Mouse (Mus musculus): ENCODE measurements at regions not wholly inside any gene's neighbourhood (a gene's known extent, or its start where the extent isn't known, plus 50 kb on each side); places are given as distances from the start of the nearest gene placed in this dataset.

- DNase-seq = no peak
Observed at GRCm38 (mm10) chr11:111577883-111578282, 511.9 kb downstream of the Kcnj2 start.

DNA sequence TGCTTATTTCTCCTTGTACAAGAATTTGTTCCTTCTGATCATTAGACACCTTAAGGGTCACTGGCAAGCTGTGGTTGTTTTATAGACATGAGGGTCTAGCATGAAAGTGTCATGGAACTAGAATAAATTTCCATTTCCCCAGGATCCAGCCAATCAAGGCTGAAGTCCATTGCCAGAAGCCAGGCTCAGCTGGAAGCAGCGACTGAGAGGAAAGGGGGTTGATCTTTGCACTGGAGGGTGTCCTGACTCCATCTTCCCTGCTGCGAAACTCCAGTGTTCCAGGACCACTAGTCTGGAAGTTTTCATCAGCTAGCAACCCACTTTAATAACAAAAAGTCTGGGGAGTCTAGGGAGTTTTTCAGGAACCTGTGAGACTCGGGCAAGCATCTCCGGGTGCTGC, 517.0 kb downstream of the Kcnj2 start:
- DNase-seq = no peak

DNA sequence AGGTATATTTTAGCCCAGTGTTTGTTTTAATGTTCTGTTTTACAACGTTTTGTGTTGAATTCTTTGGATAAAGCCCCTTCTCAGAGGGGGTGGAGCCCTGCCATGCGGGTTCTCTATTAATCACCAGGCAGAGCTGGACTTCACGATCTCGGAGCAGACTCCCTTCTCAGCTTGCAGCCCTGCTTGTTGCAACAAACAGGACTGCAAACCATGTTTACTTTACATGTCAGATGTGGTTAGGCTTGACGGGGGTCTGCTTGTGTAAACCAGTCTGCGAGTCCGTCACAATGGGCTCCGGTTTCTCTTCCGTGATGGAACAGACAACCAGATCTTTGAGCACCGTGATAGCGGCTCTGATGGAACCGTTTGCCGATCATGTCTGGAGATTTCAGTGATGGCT, 517.6 kb downstream of the Kcnj2 start:
- no peak for DNase-seq

- no peak for DNase-seq
Observed at GRCm38 (mm10) chr11:111599456-111599855, 533.5 kb downstream of the Kcnj2 start.

DNA sequence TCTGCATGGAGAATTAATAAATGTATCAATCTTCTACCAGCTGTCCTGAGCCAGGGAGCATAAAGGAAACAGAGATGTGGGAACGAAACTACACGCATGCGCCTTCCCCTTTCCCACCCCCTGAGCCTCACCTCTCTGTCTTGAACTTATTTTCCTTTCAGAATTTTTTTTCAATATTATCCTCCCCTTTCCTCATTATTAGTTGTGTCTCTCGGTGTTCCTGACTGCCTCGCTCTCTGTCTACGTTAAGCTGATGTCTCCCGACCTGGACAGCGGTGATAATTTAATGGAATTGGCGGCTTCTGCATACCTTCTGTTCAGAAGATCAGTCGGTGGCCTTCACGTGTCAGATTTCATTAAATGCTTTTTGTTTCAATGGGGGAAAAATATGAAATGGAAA, 539.2 kb downstream of the Kcnj2 start:
- DNase-seq = no peak

DNA sequence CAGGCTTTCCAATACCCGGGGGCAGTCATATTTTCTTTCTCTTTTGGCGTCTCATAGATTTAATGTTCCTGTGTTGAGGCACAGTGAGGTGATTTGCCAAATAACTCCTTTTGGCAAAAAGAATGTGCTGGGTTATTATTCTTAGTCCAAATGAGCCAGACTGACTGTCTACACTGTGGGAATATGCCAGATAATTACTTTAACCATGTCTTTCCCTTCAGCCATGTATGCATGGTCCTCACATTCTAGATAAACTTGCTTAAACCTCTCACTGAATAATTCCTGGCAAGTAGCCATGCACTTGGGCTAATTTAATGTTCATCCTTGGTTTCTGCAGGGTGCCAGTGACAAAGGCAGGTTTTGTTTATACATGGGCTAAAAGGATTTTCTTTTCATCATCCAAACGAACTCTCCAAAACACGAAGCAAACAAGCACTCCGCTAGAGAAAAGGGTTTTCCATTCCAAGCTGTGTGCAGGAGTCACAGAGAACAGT, 544.6 kb downstream of the Kcnj2 start:
- DNase-seq = no peak

- no peak for DNase-seq
Observed at GRCm38 (mm10) chr11:111643603-111644002, 577.6 kb downstream of the Kcnj2 start.

DNA sequence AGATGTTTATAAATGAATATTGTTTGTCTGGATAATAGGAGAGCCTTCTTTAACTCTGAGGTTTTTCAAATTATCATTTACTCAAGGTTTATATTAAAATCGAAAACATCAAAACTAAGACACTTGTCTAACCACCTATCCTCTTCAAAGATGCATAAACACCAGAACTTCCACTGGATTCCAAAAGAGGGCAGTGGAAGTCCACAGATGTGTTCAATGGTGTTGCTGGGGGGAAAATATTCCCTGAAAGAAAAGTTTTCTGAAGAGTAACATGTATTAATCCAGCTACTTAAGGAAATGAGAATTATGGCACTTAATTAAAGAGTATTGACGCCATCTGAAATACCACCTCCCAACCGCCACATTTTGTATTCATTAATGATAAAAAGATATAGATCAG, 586.9 kb downstream of the Kcnj2 start:
- peak; percentile 40 for DNase-seq

DNA sequence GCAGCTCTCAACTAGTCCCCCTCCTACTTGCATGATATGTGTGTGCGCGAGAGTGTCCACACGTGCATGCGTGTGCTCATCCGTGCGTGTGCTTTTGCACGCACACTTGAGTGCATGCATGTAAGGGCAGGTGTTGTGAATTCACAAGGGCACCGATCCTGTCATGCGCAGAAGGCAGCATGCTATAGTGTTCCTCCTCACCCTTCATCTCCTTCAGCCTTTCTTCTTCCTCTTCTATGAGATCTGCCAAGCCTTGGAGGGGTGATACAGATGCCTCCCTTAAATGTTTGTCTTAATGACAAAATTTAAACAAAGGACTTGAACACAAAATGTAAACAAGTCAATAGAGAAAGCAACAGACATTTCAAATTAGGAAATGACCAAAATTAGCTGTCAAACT, 591.8 kb downstream of the Kcnj2 start:
- no peak for DNase-seq

DNA sequence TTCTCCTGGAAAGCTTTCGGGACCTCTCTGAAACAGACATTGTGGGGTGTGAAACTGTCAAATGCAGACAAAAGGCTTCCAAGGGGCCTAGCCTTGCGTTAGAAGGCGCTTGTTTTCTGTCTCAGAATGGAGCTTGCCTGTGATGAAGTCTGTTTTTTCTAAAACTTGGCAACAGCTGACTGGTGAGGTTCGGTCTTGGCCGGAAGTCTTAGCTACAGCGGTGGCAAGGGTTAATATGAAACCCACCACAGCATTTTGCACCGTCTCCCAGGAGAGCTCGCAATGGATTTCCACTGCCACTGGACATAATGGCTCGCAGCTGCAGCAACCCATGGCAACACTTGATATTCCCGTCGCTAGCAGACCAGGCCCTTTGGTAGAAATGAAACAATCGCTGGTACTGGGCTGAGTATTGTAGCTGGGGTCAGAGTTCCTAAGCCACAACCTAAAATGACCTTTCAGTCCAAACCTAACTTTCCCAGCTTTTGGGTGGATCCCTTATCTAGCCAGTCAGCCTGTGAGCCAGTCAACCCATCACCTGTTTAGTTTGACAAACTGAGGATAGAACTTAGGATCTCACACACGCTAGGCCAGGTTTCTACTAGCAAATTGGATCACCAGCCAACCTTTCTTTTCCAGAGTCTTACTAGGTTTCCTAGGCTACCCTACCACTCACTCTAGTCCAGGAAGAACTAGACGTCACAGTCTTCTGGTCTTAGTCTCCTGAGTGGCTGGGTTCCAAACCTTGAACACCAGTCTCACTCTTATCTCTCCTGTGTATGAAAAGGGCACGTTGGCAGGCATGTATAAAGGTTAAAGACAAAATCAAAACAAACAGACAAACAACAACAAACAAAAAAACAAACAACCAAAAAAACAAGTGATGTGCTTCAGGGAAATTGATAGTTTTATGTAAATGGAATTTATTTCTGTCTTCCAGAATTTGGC, 592.7 kb downstream of the Kcnj2 start:
- no peak for DNase-seq

DNA sequence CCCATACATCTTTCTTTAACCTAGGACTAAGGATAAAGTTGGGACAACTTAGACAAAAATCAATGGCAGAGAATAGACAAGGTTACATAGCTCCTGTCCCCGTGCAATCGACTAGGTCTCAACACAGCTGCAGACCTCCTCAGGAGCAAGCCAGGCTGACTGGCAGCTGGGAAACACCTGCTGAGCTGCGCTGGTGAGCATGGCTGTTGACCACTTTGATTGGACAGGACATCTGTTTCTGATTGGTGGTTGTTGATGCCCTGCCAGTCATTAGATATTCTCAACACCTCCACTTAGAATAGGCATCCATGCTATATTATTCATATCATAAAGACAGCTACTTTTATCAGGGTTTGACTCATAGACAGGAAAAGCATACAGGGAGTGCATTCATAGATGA, 597.3 kb downstream of the Kcnj2 start:
- no peak for DNase-seq

GRCm38 (mm10) chr11:111666336-111666735, 600.4 kb downstream of the Kcnj2 start:
- no peak for DNase-seq

DNA sequence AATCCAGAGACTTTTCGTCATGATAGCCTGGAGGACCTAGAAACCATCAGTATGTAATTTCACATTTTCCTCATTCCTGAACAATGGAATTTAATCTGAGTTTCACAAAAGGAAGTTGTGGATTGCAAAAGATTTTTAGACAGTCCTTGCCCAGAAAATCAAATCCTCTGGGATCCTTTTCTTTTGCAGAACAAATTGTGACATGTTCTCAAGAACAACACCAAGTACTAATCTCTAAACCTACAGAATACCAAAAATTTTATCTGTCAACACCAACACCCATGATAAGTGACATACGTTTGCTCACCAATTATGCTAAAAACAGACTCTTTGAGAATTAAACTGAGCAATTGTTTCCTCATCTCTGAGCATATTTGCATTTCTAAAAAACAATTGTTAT, 605.9 kb downstream of the Kcnj2 start:
- no peak for DNase-seq

GRCm38 (mm10) chr11:111675673-111676072, 609.7 kb downstream of the Kcnj2 start:
- no peak for DNase-seq

- DNase-seq = no peak
Observed at GRCm38 (mm10) chr11:111682341-111682740, 616.4 kb downstream of the Kcnj2 start.

DNA sequence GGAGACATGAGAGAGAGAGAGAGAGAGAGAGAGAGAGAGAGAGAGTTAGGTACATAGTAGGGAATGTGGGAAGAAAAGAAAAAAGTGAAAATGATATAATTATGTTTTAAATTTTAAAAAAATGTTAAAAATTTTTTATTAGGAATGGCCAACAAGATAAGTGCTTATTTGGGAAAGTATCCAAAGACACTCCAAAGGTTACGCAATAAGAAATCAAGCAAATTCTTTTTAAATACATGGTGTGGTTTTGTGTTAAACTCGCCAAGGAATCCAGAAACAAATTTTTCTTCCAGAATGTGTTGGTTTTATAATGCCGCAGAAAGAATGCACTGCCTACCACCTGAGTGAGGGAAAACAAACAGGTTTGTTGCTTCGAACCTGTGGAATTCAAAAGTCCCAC, 617.9 kb downstream of the Kcnj2 start:
- DNase-seq = no peak

DNA sequence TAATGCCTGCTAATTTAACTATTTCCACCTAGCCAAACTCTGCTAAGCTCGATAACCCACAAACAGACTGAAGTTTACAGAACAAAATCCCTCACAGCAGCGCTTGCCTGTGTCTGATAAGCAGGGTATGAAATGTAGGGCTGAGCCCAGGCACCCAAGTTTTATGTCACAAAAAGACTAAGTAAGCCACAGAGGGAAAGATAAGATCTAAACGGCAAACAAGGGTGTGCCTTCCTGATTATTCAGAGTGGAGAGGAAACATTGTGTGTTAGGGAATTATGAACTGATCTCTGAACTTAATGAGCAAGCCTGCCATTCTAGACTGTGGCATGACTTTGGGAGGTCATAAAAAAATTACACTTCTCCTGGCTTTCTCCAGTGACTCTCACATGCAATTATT, 621.8 kb downstream of the Kcnj2 start:
- DNase-seq = no peak

DNA sequence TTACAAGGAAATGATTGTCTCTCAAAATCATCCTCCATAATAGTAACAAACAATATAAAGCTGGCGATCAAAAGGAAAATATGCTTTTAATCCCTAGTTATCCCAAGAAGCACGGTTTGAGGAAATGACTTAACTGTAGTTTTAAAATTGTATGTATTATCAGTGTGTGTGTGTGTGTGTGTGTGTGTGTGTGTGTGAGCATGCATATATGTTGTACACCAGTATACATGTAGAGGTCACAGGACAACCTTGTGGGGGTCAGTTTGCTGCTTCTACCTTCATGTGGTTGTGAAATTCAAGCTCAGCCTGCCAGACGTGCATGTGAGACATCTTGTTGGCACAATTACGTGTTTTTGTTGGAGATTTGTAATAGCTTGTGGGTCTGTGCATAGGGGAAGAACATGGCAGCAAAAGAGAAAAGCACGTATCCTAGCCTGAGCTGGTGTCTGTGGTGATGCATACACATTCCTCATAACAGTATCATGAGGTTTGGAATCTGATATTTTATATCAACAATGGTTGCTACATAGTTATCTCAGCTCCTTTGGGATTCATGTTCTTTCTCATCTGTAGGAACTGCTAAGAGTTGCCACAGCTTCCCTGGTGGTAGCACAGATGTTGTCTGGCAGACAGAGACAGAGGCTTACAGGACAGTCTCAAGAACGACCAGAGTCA, 622.4 kb downstream of the Kcnj2 start:
- DNase-seq = no peak

GRCm38 (mm10) chr11:111689899-111690298, 623.9 kb downstream of the Kcnj2 start:
- no peak for DNase-seq

DNA sequence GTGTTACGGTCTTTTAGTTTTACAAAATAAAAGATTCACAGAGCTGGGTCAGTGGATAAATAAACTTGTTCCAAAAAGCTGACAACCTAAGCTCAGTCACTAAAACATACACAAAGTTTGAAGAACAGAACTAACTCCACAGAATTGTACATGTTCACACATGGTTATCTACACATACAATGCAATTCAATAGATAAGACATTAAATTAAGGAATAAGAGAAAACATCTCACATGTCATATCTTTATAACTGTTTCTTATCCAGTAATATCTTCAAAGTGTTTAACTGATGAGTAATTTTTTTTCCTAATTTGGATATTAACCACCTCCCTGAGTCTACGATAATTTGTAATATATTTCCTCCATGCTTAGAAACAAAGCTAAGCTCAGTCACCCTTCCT, 625.5 kb downstream of the Kcnj2 start:
- no peak for DNase-seq

- DNase-seq = no peak
Observed at GRCm38 (mm10) chr11:111696668-111697067, 630.7 kb downstream of the Kcnj2 start.

GRCm38 (mm10) chr11:111699862-111700261, 633.9 kb downstream of the Kcnj2 start:
- no peak for DNase-seq

DNA sequence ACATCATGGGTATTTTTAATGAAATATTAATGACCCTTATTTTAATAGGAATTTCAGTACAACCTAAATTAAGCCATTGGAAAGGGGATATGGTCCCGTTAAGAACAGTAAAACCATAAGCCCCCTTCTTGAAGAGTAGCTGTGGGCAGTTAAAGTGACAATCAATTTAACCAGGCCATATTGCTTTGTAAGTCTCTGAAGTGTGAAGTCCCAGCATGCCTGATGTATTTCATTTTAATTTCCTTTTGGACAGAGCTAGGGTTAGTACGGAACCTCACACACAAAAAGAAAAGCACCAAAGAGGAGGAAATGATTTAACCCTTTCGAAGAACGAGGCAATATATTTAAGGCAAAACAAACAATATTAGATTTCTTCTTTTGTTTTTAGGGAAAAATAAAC, 640.9 kb downstream of the Kcnj2 start:
- DNase-seq = no peak

- no peak for DNase-seq
Observed at GRCm38 (mm10) chr11:111715401-111715800, 649.4 kb downstream of the Kcnj2 start.

All from heart, postnatal 4 days (tissue).